Mouse (Mus musculus): ENCODE results near the gene Klhdc7b.

GRCm38 (mm10) chr15:89373027-89373761 lies 11.5 kb upstream of the Klhdc7b start:
- TF ChIP-seq CTCF (conservative IDR thresholded peaks at IDR 0.05 in 1 of 2, IDR thresholded peaks at IDR 0.05 in 1 of 2; ENCODE audit: low read depth in 2 of 2, low read length in 2 of 2) (peak; percentile 40 to 78; a peak in 3 of 4 replicates), E2F4 (IDR thresholded peaks at IDR 0.05; ENCODE audit: insufficient replicate concordance, low read depth, low read length) (no peak), ELF1 (IDR thresholded peaks at IDR 0.05; ENCODE audit: low read depth, low read length) (no peak; the same call in 1 of the 2 replicates), HCFC1 (IDR thresholded peaks at IDR 0.05; ENCODE audit: low read depth, low read length) (no peak; the same call in 1 of the 2 replicates), USF1 (IDR thresholded peaks at IDR 0.05; ENCODE audit: low read depth, low read length) (no peak)
